Mouse (Mus musculus) MEL (cell line): Measurements from ENCODE around the gene Enpp7. TPM values are rescaled to one million over a fixed set of nuclear protein-coding genes. Genes with fewer than 3 reads are reported as not detected.

Source experiments
- DNase-seq: peaks from one replicate; pipeline ENCODE4 v3.0.0; 2011; ENCODE audit warnings: low read depth, low spot score
- H3K27ac ChIP-seq: 2 replicates; pipeline ENCODE4 v1.5.1; 2012; ENCODE audit warnings: low read depth, mild to moderate bottlenecking, control low read depth, low read length, moderate library complexity; ENCODE audit not compliant: control insufficient read depth
- H3K27me3 ChIP-seq, 2 experiments: fragments of 150-350 bp in 1 of 2; sonication (generic) in 1 of 2; 2 replicates each; pipeline ENCODE4 v1.6.1; 2012; ENCODE audit warnings: low read length in 2 of 2, mild to moderate bottlenecking in 2 of 2, improper control_type of control experiment in 1 of 2, moderate library complexity in 1 of 2; ENCODE audit not compliant: insufficient read depth in 2 of 2, control insufficient read depth in 1 of 2
- H3K36me3 ChIP-seq, 2 experiments: 2 replicates each; pipeline ENCODE4 v1.6.1; 2012 to 2014; ENCODE audit warnings: low read length in 2 of 2, improper control_type of control experiment in 1 of 2, inconsistent platforms in 1 of 2, mild to moderate bottlenecking in 1 of 2; ENCODE audit not compliant: insufficient read depth in 2 of 2, control insufficient read depth in 1 of 2
- H3K4me1 ChIP-seq, 2 experiments: fragments of 150-350 bp in 1 of 2; sonication (generic) in 1 of 2; 2 replicates each; pipeline ENCODE4 v1.6.1; 2012; ENCODE audit warnings: low read length in 2 of 2, improper control_type of control experiment in 1 of 2, mild to moderate bottlenecking in 1 of 2; ENCODE audit not compliant: insufficient read depth in 2 of 2, control insufficient read depth in 1 of 2
- H3K4me3 ChIP-seq, 2 experiments: fragments of 150-350 bp in 1 of 2; sonication (generic) in 1 of 2; 2 replicates each; pipeline ENCODE4 v1.5.1; 2012; ENCODE audit warnings: low read depth in 2 of 2, low read length in 2 of 2, mild to moderate bottlenecking in 2 of 2, moderate library complexity in 2 of 2, control low read depth in 1 of 2, improper control_type of control experiment in 1 of 2; ENCODE audit not compliant: control insufficient read depth in 1 of 2, insufficient read depth in 1 of 2
- H3K79me2 ChIP-seq: 2 replicates; pipeline ENCODE4 v1.6.1; 2012; ENCODE audit warnings: mild to moderate bottlenecking, low read length, moderate library complexity; ENCODE audit not compliant: control insufficient read depth, poor library complexity, insufficient read depth
- H3K9ac ChIP-seq: 2 replicates; pipeline ENCODE4 v1.6.1; 2012; ENCODE audit warnings: low read depth, mild to moderate bottlenecking, control low read depth, low read length, moderate library complexity; ENCODE audit not compliant: control insufficient read depth, poor library complexity, severe bottlenecking
- H3K9me3 ChIP-seq: fragments of 150-350 bp; sonication (generic); replicated peaks from 2 replicates; pipeline ENCODE4 v1.6.1; 2012; ENCODE audit warnings: mild to moderate bottlenecking, low read length, improper control_type of control experiment, moderate library complexity; ENCODE audit not compliant: insufficient read depth
- BHLHE40 ChIP-seq: IDR thresholded peaks from 2 replicates; pipeline ENCODE4 v1.6.1; 2012; ENCODE audit warnings: low read depth, mild to moderate bottlenecking, inconsistent platforms, low read length, improper control_type of control experiment, borderline replicate concordance
- CHD2 ChIP-seq: IDR thresholded peaks from 2 replicates; pipeline ENCODE4 v1.6.1; 2011; ENCODE audit warnings: low read length, improper control_type of control experiment
- ELF1 ChIP-seq: IDR thresholded peaks from 2 replicates; pipeline ENCODE4 v1.6.1; 2014; ENCODE audit warnings: low read depth, mild to moderate bottlenecking, inconsistent platforms, low read length, improper control_type of control experiment, moderate library complexity
- ETS1 ChIP-seq: IDR thresholded peaks from 2 replicates; pipeline ENCODE4 v1.6.1; 2012; ENCODE audit warnings: low read depth, mild to moderate bottlenecking, inconsistent platforms, low read length, improper control_type of control experiment, moderate library complexity
- HCFC1 ChIP-seq: IDR thresholded peaks from 2 replicates; pipeline ENCODE4 v1.6.1; 2012; ENCODE audit warnings: low read depth, mild to moderate bottlenecking, inconsistent platforms, low read length, improper control_type of control experiment, moderate library complexity
- KAT2A ChIP-seq: conservative IDR thresholded peaks from 2 replicates; pipeline ENCODE4 v1.6.1; 2012; ENCODE audit warnings: low read depth, low read length, improper control_type of control experiment, inconsistent platforms
- MAZ ChIP-seq: IDR thresholded peaks from 2 replicates; pipeline ENCODE4 v1.6.1; 2012; ENCODE audit warnings: low read depth, mild to moderate bottlenecking, inconsistent platforms, low read length, improper control_type of control experiment
- MXI1 ChIP-seq: IDR thresholded peaks from 2 replicates; pipeline ENCODE4 v1.6.1; 2011; ENCODE audit warnings: mild to moderate bottlenecking, low read depth, low read length, improper control_type of control experiment
- POLR2AphosphoS2 ChIP-seq: IDR thresholded peaks from 2 replicates; pipeline ENCODE4 v1.6.1; 2011; ENCODE audit warnings: low read length, improper control_type of control experiment
- POLR2AphosphoS5 ChIP-seq: IDR thresholded peaks from 2 replicates; pipeline ENCODE4 v1.6.1; 2012; ENCODE audit warnings: low read depth, borderline replicate concordance, mild to moderate bottlenecking, inconsistent platforms, low read length, moderate library complexity, mixed read lengths
- USF2 ChIP-seq, 2 experiments: IDR thresholded peaks; 2 replicates each; pipeline ENCODE4 v1.6.1; 2011 to 2012; ENCODE audit warnings: improper control_type of control experiment in 2 of 2, low read length in 2 of 2, borderline replicate concordance in 1 of 2, inconsistent platforms in 1 of 2, low read depth in 1 of 2, mild to moderate bottlenecking in 1 of 2; ENCODE audit not compliant: insufficient read depth in 1 of 2
- ZC3H11A ChIP-seq: IDR thresholded peaks from 2 replicates; pipeline ENCODE4 v1.6.1; 2012; ENCODE audit warnings: low read depth, mild to moderate bottlenecking, inconsistent platforms, low read length, improper control_type of control experiment
- polyA plus RNA-seq, 2 experiments: library from polyadenylated mRNA; stranded (reverse) in 1 of 2; unstranded in 1 of 2; fragments of >175 nt in 1 of 2; fragments of >200 nt in 1 of 2; gene quantifications; 2 replicates each; pipeline versions ENCODE4 v1.2.1 to v1.2.4; 2012; ENCODE audit warnings: low replicate concordance in 2 of 2, low read depth in 1 of 2; ENCODE audit not compliant: insufficient read length in 2 of 2, insufficient read depth in 1 of 2, missing spikeins in 1 of 2
- total RNA-seq: library from RNA; depleted of rRNA; stranded (reverse); fragments of 300-350 nt; gene quantifications from 2 replicates; pipeline ENCODE4 v1.2.3, GENCODE M21; 2012

Enpp7 gene
- total and polyA plus RNA-seq, 3 experiments: not detected

DNA sequence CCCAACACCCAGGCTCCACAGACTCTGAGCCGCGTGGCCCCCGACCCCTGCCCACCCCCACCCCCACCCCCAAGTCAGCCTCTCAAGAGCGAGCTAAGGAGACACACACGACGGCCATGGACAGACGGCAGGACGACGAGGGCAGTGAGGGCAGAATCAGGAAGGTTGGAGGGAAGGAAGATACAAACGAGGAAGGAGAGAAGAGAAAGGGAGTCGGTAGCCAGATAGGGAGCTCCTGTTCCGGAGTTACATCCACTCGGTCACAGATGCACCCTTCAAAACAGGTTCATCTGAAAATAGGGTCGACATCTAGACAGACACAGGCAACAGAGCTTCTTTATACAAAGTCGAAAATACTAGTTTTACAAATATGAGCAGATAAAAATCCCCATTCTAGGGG is 48.5 kb downstream of the Enpp7 start:
- Histone ChIP-seq H3K79me2 (peaks cover 4% of the 10 kb centered on the region), H3K9me3 (no peaks in the 10 kb centered on the region), H3K27me3 (no peaks in the 10 kb centered on the region)

DNA sequence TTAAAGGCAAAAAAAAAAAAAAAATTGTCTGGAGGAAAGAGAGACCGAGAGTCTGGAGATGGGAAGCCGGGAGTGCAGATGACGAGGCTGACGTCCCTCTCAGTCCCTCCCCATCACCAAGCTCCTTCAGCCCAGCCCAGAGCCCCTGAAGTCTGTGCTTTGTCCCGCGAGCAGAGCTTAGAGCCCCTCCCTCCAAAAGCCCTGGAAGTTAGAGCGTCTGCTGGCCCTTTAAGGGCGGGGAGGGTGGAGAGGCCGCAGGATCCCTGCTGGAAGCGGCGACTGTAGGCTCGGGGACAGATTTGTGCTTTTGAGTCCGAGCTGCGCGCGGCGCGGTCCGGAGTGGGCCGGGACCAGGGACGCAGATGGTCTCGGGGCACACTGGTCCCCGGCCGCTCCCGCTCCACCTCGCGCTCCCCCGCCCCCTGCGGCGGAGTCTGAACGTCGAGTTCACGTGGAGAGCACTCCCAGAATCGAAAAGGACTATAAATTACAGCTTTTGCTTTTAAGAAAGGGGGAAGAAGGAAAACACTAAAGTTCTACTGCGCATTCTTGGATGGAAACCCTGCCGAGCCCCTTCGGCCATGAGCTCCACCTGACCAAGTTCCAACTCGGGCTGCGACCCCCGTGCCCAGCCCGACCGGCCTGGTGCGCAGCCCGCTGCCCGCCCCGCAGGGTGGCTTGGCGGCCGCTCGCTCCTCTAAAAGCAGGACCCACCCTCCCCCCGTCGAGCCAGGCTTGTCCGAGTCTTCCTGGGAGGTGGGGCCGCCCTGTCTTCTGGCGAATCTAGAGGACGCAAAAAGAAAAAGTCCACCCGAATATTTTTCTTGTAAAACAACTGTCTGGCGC is 49.2 kb downstream of the Enpp7 start:
- H3K79me2 ChIP-seq: peaks cover 4% of the 10 kb centered on the region
- H3K9me3 ChIP-seq: no peaks in the 10 kb centered on the region
- H3K4me3 ChIP-seq: no peak overlapping the region
- no peak overlapping the region for H3K27ac ChIP-seq
- H3K9ac ChIP-seq: no peak overlapping the region
- no peaks in the 10 kb centered on the region for H3K27me3 ChIP-seq
- H3K36me3 ChIP-seq: peaks cover 0 to 9% of the 10 kb centered on the region in 2 experiments; a peak in 2 of 4 replicates
- H3K4me1 ChIP-seq: peaks cover 0 to 10% of the 10 kb centered on the region in 2 experiments; a peak in 3 of 4 replicates
- TF ChIP-seq ELF1: no peak
- TF ChIP-seq ZC3H11A: no peak
- TF ChIP-seq CHD2: no peak
- TF ChIP-seq BHLHE40: no peak
- TF ChIP-seq, all 39 proteins: peak for 0
- DNase-seq: no peak

More for the DNA sequence above, 48.5 kb downstream of the Enpp7 start:
- Histone ChIP-seq H3K4me3 (no peak overlapping the region), H3K36me3 (peaks cover 0 to 7% of the 10 kb centered on the region in 2 experiments; a peak in 2 of 4 replicates), H3K9ac (no peak overlapping the region), H3K4me1 (peaks cover 0 to 6% of the 10 kb centered on the region in 2 experiments; a peak in 3 of 4 replicates), H3K27ac (no peak overlapping the region)
- TF ChIP-seq CHD2 (no peak), POLR2AphosphoS5 (no peak), MXI1 (no peak), ELF1 (no peak), KAT2A (no peak), USF2 (IDR thresholded peaks at IDR 0.05; ENCODE audit: borderline replicate concordance in 1 of 2, insufficient read depth in 1 of 2, low read depth in 1 of 2, low read length in 2 of 2) (no peak), HCFC1 (no peak), POLR2AphosphoS2 (no peak), MAZ (no peak), ETS1 (no peak)
- DNase-seq: no peak
